Mouse (Mus musculus): Measurements from ENCODE around the gene Mapk11. TPM values are rescaled to one million over a fixed set of nuclear protein-coding genes. Genes with fewer than 3 reads are reported as not detected.

The Mapk11 gene
- polyA plus RNA-seq, 1 experiment from 2014 or later = 1.5 TPM

- Histone ChIP-seq H3K4me3 (ENCODE audit: inconsistent target) (peak overlapping the region; percentile 93), H3K27ac (peak overlapping the region; percentile 100), H3K36me3 (ENCODE audit: inconsistent target) (no peaks in the 10 kb centered on the region), H3K79me2 (ENCODE audit: inconsistent target) (peaks cover 58% of the 10 kb centered on the region)
- 30% methylated on average over 16 of the region's 16 CpGs for WGBS (ENCODE audit: missing documents)
These were observed 29.7 kb upstream of the Mapk11 start for GRCm38 (mm10) chr15:89178954-89179629.

GRCm38 (mm10) chr15:89178260-89178860, 28.9 kb upstream of the Mapk11 start:
- Histone ChIP-seq H3K4me3 (ENCODE audit: inconsistent target) (peak overlapping the region; percentile 93), H3K79me2 (ENCODE audit: inconsistent target) (peaks cover 66% of the 10 kb centered on the region), H3K27ac (peak overlapping the region; percentile 100), H3K36me3 (ENCODE audit: inconsistent target) (no peaks in the 10 kb centered on the region)
- WGBS (ENCODE audit: missing documents) = 77% methylated on average over 7 of the region's 7 CpGs

GRCm38 (mm10) chr15:89177576-89178259, 28.3 kb upstream of the Mapk11 start:
- WGBS (ENCODE audit: missing documents) = 15% methylated on average over 2 of the region's 4 CpGs
- Histone ChIP-seq H3K27ac (peak overlapping the region; percentile 100), H3K79me2 (ENCODE audit: inconsistent target) (peaks cover 72% of the 10 kb centered on the region), H3K36me3 (ENCODE audit: inconsistent target) (no peaks in the 10 kb centered on the region), H3K4me3 (ENCODE audit: inconsistent target) (peak overlapping the region; percentile 93; the same call in 1 of the 2 replicates)

DNA sequence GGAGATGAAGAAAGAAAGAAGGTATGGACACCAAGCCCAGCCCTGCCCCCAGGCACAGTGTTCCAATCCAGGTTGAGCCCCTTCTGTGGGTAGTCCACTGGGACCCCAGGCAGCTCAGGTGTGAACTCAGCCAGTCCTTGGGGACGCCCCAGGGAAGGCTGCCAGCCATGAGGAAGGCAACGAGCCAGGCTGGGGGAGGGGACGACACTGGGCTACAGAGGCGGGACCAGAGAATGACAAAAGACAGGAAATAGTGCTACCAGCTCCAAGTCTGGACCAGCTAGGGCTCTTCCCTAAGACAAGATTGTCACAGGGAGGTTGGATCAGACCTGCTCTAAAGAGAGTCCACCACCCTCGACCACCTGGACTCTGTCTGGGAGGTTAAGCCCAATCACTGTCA, 27.7 kb upstream of the Mapk11 start:
- 4% methylated on average over 4 of the region's 5 CpGs for WGBS (ENCODE audit: missing documents)
- Histone ChIP-seq H3K27ac (peak overlapping the region; percentile 100), H3K79me2 (ENCODE audit: inconsistent target) (peaks cover 78% of the 10 kb centered on the region), H3K4me3 (ENCODE audit: inconsistent target) (peak overlapping the region; percentile 6; the same call in 1 of the 2 replicates), H3K36me3 (ENCODE audit: inconsistent target) (no peaks in the 10 kb centered on the region)

GRCm38 (mm10) chr15:89175411-89176155, 26.2 kb upstream of the Mapk11 start:
- H3K79me2 ChIP-seq (ENCODE audit: inconsistent target) = peaks cover 93% of the 10 kb centered on the region
- 87% methylated on average over 13 of the region's 13 CpGs for WGBS (ENCODE audit: missing documents)
- H3K4me3 ChIP-seq (ENCODE audit: inconsistent target) = no peak overlapping the region
- H3K27ac ChIP-seq = no peak overlapping the region
- H3K36me3 ChIP-seq (ENCODE audit: inconsistent target) = no peaks in the 10 kb centered on the region

- WGBS (ENCODE audit: missing documents) = 93% methylated on average over 10 of the region's 11 CpGs
- Histone ChIP-seq H3K79me2 (ENCODE audit: inconsistent target) (peaks cover 95% of the 10 kb centered on the region), H3K36me3 (ENCODE audit: inconsistent target) (no peaks in the 10 kb centered on the region), H3K27ac (no peak overlapping the region), H3K4me3 (ENCODE audit: inconsistent target) (no peak overlapping the region)
These were observed 25.5 kb upstream of the Mapk11 start for GRCm38 (mm10) chr15:89174889-89175339.

GRCm38 (mm10) chr15:89173906-89174214, 24.4 kb upstream of the Mapk11 start:
- Histone ChIP-seq H3K36me3 (ENCODE audit: inconsistent target) (peaks cover 9% of the 10 kb centered on the region), H3K27ac (peak overlapping the region; percentile 90), H3K79me2 (ENCODE audit: inconsistent target) (peaks cover 95% of the 10 kb centered on the region), H3K4me3 (ENCODE audit: inconsistent target) (peak overlapping the region; percentile 46)
- WGBS (ENCODE audit: missing documents) = 19% methylated on average over 14 of the region's 15 CpGs

GRCm38 (mm10) chr15:89173024-89173905, 23.8 kb upstream of the Mapk11 start:
- Histone ChIP-seq H3K4me3 (ENCODE audit: inconsistent target) (peak overlapping the region; percentile 46), H3K36me3 (ENCODE audit: inconsistent target) (peaks cover 15% of the 10 kb centered on the region), H3K79me2 (ENCODE audit: inconsistent target) (peaks cover 95% of the 10 kb centered on the region), H3K27ac (peak overlapping the region; percentile 90)
- 2% methylated on average over 63 of the region's 65 CpGs for WGBS (ENCODE audit: missing documents)

- Histone ChIP-seq H3K79me2 (ENCODE audit: inconsistent target) (peaks cover 100% of the 10 kb centered on the region), H3K36me3 (ENCODE audit: inconsistent target) (peaks cover 22% of the 10 kb centered on the region), H3K4me3 (ENCODE audit: inconsistent target) (peak overlapping the region; percentile 46), H3K27ac (peak overlapping the region; percentile 90)
- WGBS (ENCODE audit: missing documents) = 27% methylated on average over 17 of the region's 17 CpGs
These were observed 23.0 kb upstream of the Mapk11 start for GRCm38 (mm10) chr15:89172276-89172935.

DNA sequence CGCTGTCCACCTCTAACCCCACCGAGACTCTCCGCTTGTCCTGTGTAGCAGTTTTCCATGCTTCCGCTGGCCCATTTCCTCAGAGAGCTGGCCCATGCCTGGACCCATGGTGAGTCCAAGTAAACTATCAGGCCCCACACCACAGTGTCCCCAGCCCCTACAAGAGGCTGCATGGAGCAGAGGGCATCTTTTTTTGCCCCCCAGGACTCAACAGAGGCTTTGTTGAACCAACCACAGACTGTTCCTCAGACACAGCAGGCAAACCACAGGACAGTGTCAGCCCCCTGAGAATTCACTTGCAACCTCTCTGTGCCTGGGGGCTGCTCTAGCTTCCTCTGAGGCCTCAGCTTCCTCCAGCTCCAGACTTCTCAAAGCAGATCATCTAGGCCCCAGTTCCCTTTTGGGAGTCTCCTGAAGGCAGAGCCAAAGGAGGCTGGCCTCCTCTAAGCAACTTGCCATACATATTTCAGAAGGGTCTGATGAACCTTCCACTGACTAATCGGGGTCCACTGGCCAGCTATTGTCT, 22.2 kb upstream of the Mapk11 start:
- 94% methylated on average over 5 of the region's 5 CpGs for WGBS (ENCODE audit: missing documents)
- Histone ChIP-seq H3K36me3 (ENCODE audit: inconsistent target) (peaks cover 29% of the 10 kb centered on the region), H3K4me3 (ENCODE audit: inconsistent target) (no peak overlapping the region), H3K27ac (peak overlapping the region; percentile 90), H3K79me2 (ENCODE audit: inconsistent target) (peaks cover 100% of the 10 kb centered on the region)

GRCm38 (mm10) chr15:89170102-89170501, 20.7 kb upstream of the Mapk11 start:
- Histone ChIP-seq H3K79me2 (ENCODE audit: inconsistent target) (peaks cover 91% of the 10 kb centered on the region), H3K27ac (no peak overlapping the region)
- 86% methylated on average over 3 of the region's 3 CpGs for WGBS (ENCODE audit: missing documents)

GRCm38 (mm10) chr15:89169431-89169830, 20.0 kb upstream of the Mapk11 start:
- Histone ChIP-seq H3K27ac (no peak overlapping the region), H3K79me2 (ENCODE audit: inconsistent target) (peaks cover 84% of the 10 kb centered on the region), H3K4me3 (ENCODE audit: inconsistent target) (no peak overlapping the region), H3K36me3 (ENCODE audit: inconsistent target) (peaks cover 50% of the 10 kb centered on the region)
- 88% methylated on average over 10 of the region's 10 CpGs for WGBS (ENCODE audit: missing documents)

More at GRCm38 (mm10) chr15:89170102-89170501, 20.7 kb upstream of the Mapk11 start:
- Histone ChIP-seq H3K4me3 (ENCODE audit: inconsistent target) (no peak overlapping the region), H3K36me3 (ENCODE audit: inconsistent target) (peaks cover 44% of the 10 kb centered on the region)

DNA sequence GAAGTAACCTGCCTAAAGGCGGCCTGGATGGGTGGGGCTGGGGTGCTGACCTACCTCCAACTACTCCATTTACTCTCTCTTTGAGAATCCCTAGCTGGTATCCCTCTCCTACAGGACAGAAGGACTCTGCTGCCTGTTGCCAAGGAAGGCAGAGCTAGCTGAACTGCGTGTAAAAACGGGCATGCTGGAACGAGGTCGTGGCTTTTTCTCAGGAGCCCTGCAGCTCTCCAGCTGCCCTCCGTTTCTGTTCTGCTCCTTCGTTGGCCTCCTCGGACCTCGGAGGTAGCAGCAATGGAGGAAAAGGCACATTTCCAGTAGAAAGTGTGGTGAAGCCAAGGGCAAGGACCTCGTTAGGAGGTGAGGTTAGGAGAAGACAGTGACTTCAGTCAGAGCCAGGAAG, 19.5 kb upstream of the Mapk11 start:
- H3K79me2 ChIP-seq (ENCODE audit: inconsistent target) = peaks cover 79% of the 10 kb centered on the region
- H3K27ac ChIP-seq = no peak overlapping the region
- 94% methylated on average over 10 of the region's 10 CpGs for WGBS (ENCODE audit: missing documents)
- no peak overlapping the region for H3K4me3 ChIP-seq (ENCODE audit: inconsistent target)
- peaks cover 56% of the 10 kb centered on the region for H3K36me3 ChIP-seq (ENCODE audit: inconsistent target)
